Mouse (Mus musculus) cerebellum, postnatal 14 days (tissue): ENCODE results near the gene Glb1l.
A peak's percentile ranks its signal among the peaks of the same experiment; 100 is the strongest.

Experiments used
- DNase-seq, 2 experiments: peaks; one replicate each; pipeline ENCODE4 v3.0.0; 2021; ENCODE audit warnings: mixed read lengths in 2 of 2

The Glb1l gene

GRCm38 (mm10) chr1:75231224-75231623 lies 20.6 kb upstream of the Glb1l start:
- DNase-seq: no peak

- DNase-seq: no peak
These were observed 19.9 kb upstream of the Glb1l start for GRCm38 (mm10) chr1:75230335-75230994.

- no peak for DNase-seq
These were observed 18.5 kb upstream of the Glb1l start for GRCm38 (mm10) chr1:75229158-75229557.

GRCm38 (mm10) chr1:75227653-75228052 lies 17.0 kb upstream of the Glb1l start:
- no peak for DNase-seq

- DNase-seq: no peak
These were observed 15.5 kb upstream of the Glb1l start for GRCm38 (mm10) chr1:75226138-75226537.

GRCm38 (mm10) chr1:75225473-75225872 lies 14.9 kb upstream of the Glb1l start:
- no peak for DNase-seq

- DNase-seq: no peak
These were observed 12.9 kb upstream of the Glb1l start for GRCm38 (mm10) chr1:75223532-75223931.

- DNase-seq: no peak
These were observed 12.3 kb upstream of the Glb1l start for GRCm38 (mm10) chr1:75222926-75223325.

GRCm38 (mm10) chr1:75221538-75221937 lies 10.9 kb upstream of the Glb1l start:
- no peak for DNase-seq

- peak in 1 of 2 experiments; percentile 80 for DNase-seq
These were observed 8.9 kb upstream of the Glb1l start, which contains the start of gene Tuba4a for GRCm38 (mm10) chr1:75219531-75219930. Gene Tuba4a, minus strand, starts transcription at chr1:75219865.

GRCm38 (mm10) chr1:75219078-75219477 lies 8.5 kb upstream of the Glb1l start:
- peak; percentile 97 for DNase-seq

- DNase-seq: peak; percentile 93
These were observed 7.8 kb upstream of the Glb1l start for GRCm38 (mm10) chr1:75218227-75219001.

- no peak for DNase-seq
These were observed 7.2 kb upstream of the Glb1l start for GRCm38 (mm10) chr1:75217893-75218226.

- peak; percentile 58 to 62 for DNase-seq
These were observed 6.4 kb upstream of the Glb1l start for GRCm38 (mm10) chr1:75216797-75217585.

GRCm38 (mm10) chr1:75215785-75216184 lies 5.2 kb upstream of the Glb1l start:
- DNase-seq: peak in 1 of 2 experiments; percentile 44

- DNase-seq: peak; percentile 50 to 53
These were observed 4.3 kb upstream of the Glb1l start for GRCm38 (mm10) chr1:75214886-75215285.

- no peak for DNase-seq
These were observed 3.8 kb upstream of the Glb1l start for GRCm38 (mm10) chr1:75214442-75214841.

- no peak for DNase-seq
These were observed 2.5 kb upstream of the Glb1l start for GRCm38 (mm10) chr1:75213096-75213495.

- DNase-seq: no peak
These were observed 1.9 kb upstream of the Glb1l start for GRCm38 (mm10) chr1:75212542-75212941.

- no peak for DNase-seq
These were observed 612 bp upstream of the Glb1l start for GRCm38 (mm10) chr1:75211141-75211708.

GRCm38 (mm10) chr1:75208967-75209678 lies 1.5 kb downstream of the Glb1l start:
- no peak for DNase-seq

- DNase-seq: no peak
These were observed 9.4 kb downstream of the Glb1l start for GRCm38 (mm10) chr1:75201236-75201635.
